Mouse (Mus musculus) C2C12 (cell line): Measurements from ENCODE around the gene Tgfbr2. TPM values are rescaled to one million over a fixed set of nuclear protein-coding genes. Genes with fewer than 3 reads are reported as not detected.

Experiments used
- H3K27me3 ChIP-seq: one replicate; pipeline ENCODE4 v1.6.1; 2011; ENCODE audit not compliant: control insufficient read depth, insufficient read depth, insufficient read length
- H3K36me3 ChIP-seq: one replicate; pipeline ENCODE4 v1.6.1; 2011; ENCODE audit not compliant: control insufficient read depth, insufficient read depth
- H3K4me3 ChIP-seq: one replicate; pipeline ENCODE4 v1.5.1; 2011; ENCODE audit warnings: mild to moderate bottlenecking, control low read depth; ENCODE audit not compliant: poor library complexity, insufficient read depth, severe bottlenecking
- H3K79me2 ChIP-seq: one replicate; pipeline ENCODE4 v1.6.1; 2011; ENCODE audit not compliant: control insufficient read depth, insufficient read depth
- H3K79me3 ChIP-seq: one replicate; pipeline ENCODE4 v1.6.1; 2011; ENCODE audit warnings: low read depth, control low read depth
- H3ac ChIP-seq: one replicate; pipeline ENCODE3; 2011; ENCODE audit warnings: low read depth; ENCODE audit not compliant: control insufficient read depth, insufficient read length
- CEBPB ChIP-seq: IDR thresholded peaks from one replicate; pipeline ENCODE4 v1.6.1; 2011; ENCODE audit warnings: low read depth, mild to moderate bottlenecking, control low read depth, moderate library complexity
- CTCF ChIP-seq: IDR thresholded peaks from one replicate; pipeline ENCODE4 v1.5.1; 2011; ENCODE audit not compliant: control insufficient read depth, insufficient read depth, insufficient read length
- FOSL1 ChIP-seq: IDR thresholded peaks from one replicate; pipeline ENCODE4 v1.8.0; 2011; ENCODE audit warnings: mild to moderate bottlenecking, low read length; ENCODE audit not compliant: poor library complexity, insufficient read depth, severe bottlenecking
- MAX ChIP-seq: IDR thresholded peaks from one replicate; pipeline ENCODE4 v1.6.1; 2011; ENCODE audit warnings: mild to moderate bottlenecking, control low read depth
- MYOD1 ChIP-seq: IDR thresholded peaks from one replicate; pipeline ENCODE4 v1.6.1; 2011; ENCODE audit warnings: low read depth; ENCODE audit not compliant: control insufficient read depth, insufficient read length
- MYOG ChIP-seq: IDR thresholded peaks from one replicate; pipeline ENCODE4 v1.6.1; 2011; ENCODE audit not compliant: control insufficient read depth, insufficient read length; ENCODE audit errors: extremely low read depth
- USF1 ChIP-seq: IDR thresholded peaks from one replicate; pipeline ENCODE4 v1.6.1; 2011; ENCODE audit warnings: low read depth, mild to moderate bottlenecking, control low read depth, moderate library complexity
- polyA plus RNA-seq: library from polyadenylated mRNA; unstranded; fragments of >200 nt; fragmentation: generic; extraction: Trizol; gene quantifications from one replicate; pipeline ENCODE4 v1.2.1, GENCODE M21; 2012; ENCODE audit warnings: missing spikeins

Gene Tgfbr2
- polyA plus RNA-seq, 1 experiment: 15.3 TPM

GRCm38 (mm10) chr9:116183035-116183434 lies 7.9 kb upstream of the Tgfbr2 start:
- Histone ChIP-seq H3K4me3 (no peak overlapping the region), H3K36me3 (no peaks in the 10 kb centered on the region), H3ac (no peak overlapping the region), H3K27me3 (no peaks in the 10 kb centered on the region), H3K79me3 (no peaks in the 10 kb centered on the region), H3K79me2 (no peaks in the 10 kb centered on the region)
- TF ChIP-seq USF1: no peak

GRCm38 (mm10) chr9:116181608-116182007 lies 6.4 kb upstream of the Tgfbr2 start:
- no peak overlapping the region for H3K4me3 ChIP-seq
- H3ac ChIP-seq: no peak overlapping the region
- H3K36me3 ChIP-seq: no peaks in the 10 kb centered on the region
- H3K79me3 ChIP-seq: no peaks in the 10 kb centered on the region
- no peaks in the 10 kb centered on the region for H3K79me2 ChIP-seq
- H3K27me3 ChIP-seq: no peaks in the 10 kb centered on the region
- TF ChIP-seq FOSL1 (no peak), MYOD1 (no peak), MAX (no peak), CTCF (no peak), MYOG (no peak), USF1 (no peak), CEBPB (no peak)

- TF ChIP-seq MAX: no peak
- TF ChIP-seq MYOG: no peak
- no peak for TF ChIP-seq MYOD1
- TF ChIP-seq USF1: no peak
- no peak for TF ChIP-seq CEBPB
- TF ChIP-seq FOSL1: no peak
- no peak for TF ChIP-seq CTCF
- H3K79me3 ChIP-seq: peaks cover 13% of the 10 kb centered on the region
- peaks cover 18% of the 10 kb centered on the region for H3K79me2 ChIP-seq
- no peaks in the 10 kb centered on the region for H3K36me3 ChIP-seq
- H3K27me3 ChIP-seq: no peaks in the 10 kb centered on the region
- no peak overlapping the region for H3K4me3 ChIP-seq
- no peak overlapping the region for H3ac ChIP-seq
These were observed 3.0 kb upstream of the Tgfbr2 start for GRCm38 (mm10) chr9:116178151-116178550.

GRCm38 (mm10) chr9:116177108-116177507 lies 1.9 kb upstream of the Tgfbr2 start:
- no peak overlapping the region for H3ac ChIP-seq
- no peak overlapping the region for H3K4me3 ChIP-seq
- no peaks in the 10 kb centered on the region for H3K27me3 ChIP-seq
- TF ChIP-seq CEBPB: no peak
- no peak for TF ChIP-seq MYOG
- TF ChIP-seq FOSL1: no peak
- peaks cover 22% of the 10 kb centered on the region for H3K79me3 ChIP-seq
- peaks cover 28% of the 10 kb centered on the region for H3K79me2 ChIP-seq
- no peaks in the 10 kb centered on the region for H3K36me3 ChIP-seq

- Histone ChIP-seq H3ac (peak overlapping the region; percentile 46), H3K79me3 (peaks cover 33% of the 10 kb centered on the region), H3K36me3 (no peaks in the 10 kb centered on the region), H3K79me2 (peaks cover 43% of the 10 kb centered on the region), H3K27me3 (no peaks in the 10 kb centered on the region), H3K4me3 (peak overlapping the region; percentile 65)
- TF ChIP-seq FOSL1 (no peak), MAX (no peak), MYOD1 (no peak), CTCF (no peak), CEBPB (no peak), USF1 (no peak), MYOG (no peak)
These were observed 442 bp upstream of the Tgfbr2 start for GRCm38 (mm10) chr9:116175488-116176115.

GRCm38 (mm10) chr9:116173473-116174170 lies 1.5 kb downstream of the Tgfbr2 start:
- H3K36me3 ChIP-seq: no peaks in the 10 kb centered on the region
- H3K27me3 ChIP-seq: no peaks in the 10 kb centered on the region
- peak overlapping the region; percentile 65 for H3K4me3 ChIP-seq
- no peak for TF ChIP-seq MAX
- no peak for TF ChIP-seq FOSL1
- no peak for TF ChIP-seq CEBPB
- no peak for TF ChIP-seq MYOD1
- peak; percentile 41 for TF ChIP-seq USF1
- H3ac ChIP-seq: no peak overlapping the region
- H3K79me3 ChIP-seq: peaks cover 43% of the 10 kb centered on the region
- H3K79me2 ChIP-seq: peaks cover 63% of the 10 kb centered on the region
